Mouse (Mus musculus) brain, embryonic 14.5 days (tissue): ENCODE measurements at regions not wholly inside any gene's neighbourhood (a gene's known extent, or its start where the extent isn't known, plus 50 kb on each side); places are given as distances from the start of the nearest gene placed in this dataset.

ENCODE experiments used
- CTCF ChIP-seq: fragments of 200-500 bp; IDR thresholded peaks from 2 replicates; pipeline ENCODE4 v1.5.1; 2012; ENCODE audit warnings: inconsistent platforms, mild to moderate bottlenecking, moderate library complexity, borderline replicate concordance; ENCODE audit not compliant: insufficient read depth, insufficient read length; ENCODE audit errors: extremely low read depth
- POLR2A ChIP-seq: fragments of 200-500 bp; IDR thresholded peaks from 2 replicates; pipeline ENCODE4 v1.6.1; 2012; ENCODE audit warnings: mild to moderate bottlenecking, inconsistent platforms, borderline replicate concordance; ENCODE audit not compliant: poor library complexity, insufficient read depth, insufficient read length, severe bottlenecking; ENCODE audit errors: extremely low read depth

DNA sequence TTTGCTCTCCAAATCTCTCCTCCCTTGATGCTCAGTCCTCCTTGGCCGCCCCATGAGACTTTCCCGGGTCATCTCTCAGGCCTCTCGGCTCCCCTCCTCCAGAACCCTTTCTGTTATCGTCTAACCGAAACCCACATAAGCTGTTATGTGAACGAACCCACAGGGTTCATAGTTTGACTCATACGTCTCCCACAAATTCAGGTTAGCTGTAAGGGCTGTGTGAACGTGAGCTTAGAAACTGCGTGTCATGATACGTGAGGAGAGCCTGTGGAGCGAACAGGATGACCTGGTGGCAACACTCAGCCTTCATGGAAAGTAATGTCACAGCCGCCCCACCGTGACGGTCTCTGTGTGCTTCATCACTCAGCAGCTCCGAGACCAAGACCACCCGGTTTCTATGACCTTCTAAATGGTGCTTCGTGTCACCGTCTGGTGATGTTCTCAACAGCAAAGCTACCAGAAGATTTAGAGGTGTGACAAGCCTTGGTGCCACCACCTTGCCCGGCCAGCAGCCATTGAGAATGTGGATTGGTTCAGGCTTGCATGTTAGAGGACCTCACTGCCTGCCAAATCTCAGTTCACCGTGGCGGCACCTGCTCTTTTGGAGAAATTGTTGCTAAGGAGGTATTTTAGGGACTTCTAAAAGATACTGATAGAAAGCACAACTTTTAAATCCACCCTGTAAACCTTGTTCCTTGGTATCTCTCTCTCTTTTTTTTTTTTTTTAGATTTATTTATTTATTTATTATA lies 107.4 kb downstream of the Ets2 start:
- TF ChIP-seq CTCF, result no peak
- TF ChIP-seq POLR2A, result no peak
